Mouse (Mus musculus): ENCODE results near the gene Olfr703.

Olfr703 gene

GRCm38 (mm10) chr7:106843060-106843459, at the start of gene Olfr703:
Olfr703 (plus strand) TSS chr7:106843360.
- DNase-seq (ENCODE audit: low spot score), result no peak

DNA sequence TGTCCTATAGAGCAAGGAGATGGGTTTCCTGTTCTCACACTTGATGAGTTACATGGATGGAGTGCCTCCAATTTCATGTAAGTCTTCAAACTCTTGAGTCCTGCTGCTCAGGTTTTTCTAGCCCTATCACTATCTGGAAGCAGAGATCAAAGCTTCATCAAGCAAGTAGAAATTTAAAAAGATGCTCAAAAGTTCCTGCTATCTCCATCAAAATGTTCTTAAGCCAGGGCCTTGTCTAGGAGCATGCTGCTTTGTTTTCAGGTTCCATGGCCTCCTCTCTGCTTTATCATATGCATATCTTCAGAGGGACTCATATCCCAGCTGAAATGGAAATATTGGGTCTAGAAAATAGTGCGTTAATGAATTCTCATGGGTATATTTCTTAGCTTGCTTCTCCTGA, 34.4 kb upstream of the Olfr703 start, which contains the start of gene Olfr700:
TSS of gene Olfr700 (minus strand) at position 101 of the 400 bp plus-strand sequence.
- DNase-seq (ENCODE audit: low spot score), result no peak

DNA sequence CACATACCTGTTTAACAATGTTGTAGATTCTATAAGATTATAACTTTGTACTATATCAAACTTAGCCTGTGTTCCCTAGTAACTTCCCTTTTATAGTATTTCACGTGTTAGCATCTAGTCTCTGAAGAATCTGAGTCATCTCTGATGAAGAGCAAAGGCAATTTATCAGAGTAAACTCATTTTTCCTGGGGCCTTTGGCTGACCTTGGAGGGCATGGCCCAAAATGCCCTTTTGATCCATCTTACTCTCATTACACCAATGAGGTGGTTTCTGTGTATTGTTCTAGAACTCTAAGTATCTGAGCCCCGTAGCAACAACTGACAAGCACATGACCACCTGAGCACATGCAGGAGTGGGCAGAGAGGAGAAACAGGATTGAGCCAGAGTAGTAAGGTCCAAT, 29.3 kb upstream of the Olfr703 start, which contains the start of gene Olfr701:
TSS of gene Olfr701 (plus strand) at position 301 of the 400 bp plus-strand sequence.
- no peak for DNase-seq (ENCODE audit: low spot score)

- DNase-seq (ENCODE audit: low spot score), result no peak
Observed at GRCm38 (mm10) chr7:106815775-106816174, 27.4 kb upstream of the Olfr703 start.

DNA sequence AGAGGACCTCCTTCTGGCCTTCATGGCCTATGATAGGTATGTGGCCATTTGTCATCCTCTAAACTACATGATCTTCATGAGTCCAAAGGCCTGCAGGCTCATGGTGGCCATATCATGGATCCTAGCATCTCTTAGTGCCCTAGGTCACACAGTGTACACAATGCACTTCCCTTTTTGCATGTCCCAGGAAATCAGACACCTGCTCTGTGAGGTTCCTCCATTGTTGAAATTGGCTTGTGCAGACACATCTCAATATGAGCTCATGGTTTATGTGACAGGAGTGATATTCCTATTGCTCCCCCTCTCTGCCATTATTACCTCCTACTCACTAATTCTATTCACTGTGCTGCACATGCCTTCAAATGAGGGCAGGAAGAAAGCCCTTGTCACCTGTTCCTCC, 24.7 kb upstream of the Olfr703 start:
- DNase-seq (ENCODE audit: low spot score), result no peak

DNA sequence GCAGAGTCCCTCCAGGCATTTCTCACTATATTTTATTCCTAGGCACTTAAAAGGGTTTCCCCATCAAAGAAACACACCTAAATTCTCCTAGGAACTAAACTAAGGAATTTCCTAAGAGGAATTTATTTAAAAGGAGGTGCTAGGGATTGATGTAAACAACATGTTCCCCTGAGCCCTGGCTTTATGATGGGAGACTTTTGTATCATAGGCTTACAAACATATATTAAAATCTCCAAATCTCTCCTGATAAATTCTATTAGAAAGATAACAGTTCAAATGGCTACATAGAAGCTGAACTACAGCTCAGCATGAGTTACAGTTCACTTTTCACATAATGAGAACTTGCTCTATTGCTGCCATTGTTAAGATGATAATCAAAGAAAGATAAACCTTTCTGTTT, 9.4 kb upstream of the Olfr703 start, which contains the start of gene Olfr702:
TSS of gene Olfr702 (minus strand) at position 101 of the 400 bp plus-strand sequence.
- no peak for DNase-seq (ENCODE audit: low spot score)

- DNase-seq (ENCODE audit: low spot score), result no peak
Observed at GRCm38 (mm10) chr7:106862885-106863284, 19.7 kb downstream of the Olfr703 start, which contains the start of gene Olfr704. Olfr704 (plus strand) TSS chr7:106863185.

DNA sequence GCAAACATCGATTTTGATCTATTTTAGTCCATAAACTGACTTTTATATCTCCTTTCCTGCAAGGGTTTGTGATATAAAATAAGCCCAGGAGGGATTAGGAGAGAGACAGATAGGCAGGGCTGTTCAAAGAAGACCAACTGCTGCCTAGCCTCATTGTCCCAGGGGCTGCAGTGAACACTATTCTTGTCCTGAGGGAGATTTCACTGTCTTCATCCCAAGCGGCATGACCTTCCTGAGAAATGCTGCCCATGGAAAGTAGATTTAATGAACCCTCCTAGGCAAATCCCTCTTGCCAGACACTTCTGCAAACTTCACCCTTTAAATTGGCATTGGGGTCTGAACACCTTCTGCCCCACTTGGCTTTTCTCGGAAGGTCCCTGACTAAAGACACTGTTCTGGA, 33.6 kb downstream of the Olfr703 start, which contains the start of gene Olfr705:
TSS of gene Olfr705 (minus strand) at position 101 of the 400 bp plus-strand sequence.
- DNase-seq (ENCODE audit: low spot score), result no peak

DNA sequence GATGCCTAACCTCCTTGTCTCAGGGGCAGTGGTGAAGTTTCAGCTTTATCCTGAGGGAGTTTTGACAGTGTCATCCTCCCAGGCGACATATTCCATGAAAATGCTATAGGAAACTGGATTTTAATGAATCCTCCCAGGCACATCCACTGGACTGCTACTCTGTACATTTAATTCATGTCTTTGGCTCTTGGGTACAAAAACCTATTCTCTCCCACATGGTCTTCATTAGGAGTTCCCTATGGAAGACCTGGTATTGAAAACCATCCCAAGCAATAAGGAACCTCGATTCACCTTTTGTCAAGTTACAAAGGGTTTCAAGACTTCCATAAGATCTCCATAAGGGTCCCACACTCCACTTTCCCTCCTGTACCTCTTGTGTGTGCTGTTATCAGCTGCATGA, 44.9 kb downstream of the Olfr703 start, which contains the start of gene Olfr706:
TSS of gene Olfr706 (minus strand) at position 101 of the 400 bp plus-strand sequence.
- DNase-seq (ENCODE audit: low spot score), result no peak
